Mouse (Mus musculus) C2C12 (cell line): ENCODE data around the gene Gucy2c.

Source experiments
- CEBPB ChIP-seq: IDR thresholded peaks from one replicate; pipeline ENCODE4 v1.6.1; 2011; ENCODE audit warnings: low read depth, mild to moderate bottlenecking, control low read depth, moderate library complexity
- CTCF ChIP-seq: IDR thresholded peaks from one replicate; pipeline ENCODE4 v1.5.1; 2011; ENCODE audit not compliant: control insufficient read depth, insufficient read depth, insufficient read length
- FOSL1 ChIP-seq: IDR thresholded peaks from one replicate; pipeline ENCODE4 v1.8.0; 2011; ENCODE audit warnings: mild to moderate bottlenecking, low read length; ENCODE audit not compliant: poor library complexity, insufficient read depth, severe bottlenecking
- MYOD1 ChIP-seq: IDR thresholded peaks from one replicate; pipeline ENCODE4 v1.6.1; 2011; ENCODE audit warnings: low read depth; ENCODE audit not compliant: control insufficient read depth, insufficient read length
- USF1 ChIP-seq: IDR thresholded peaks from one replicate; pipeline ENCODE4 v1.6.1; 2011; ENCODE audit warnings: low read depth, mild to moderate bottlenecking, control low read depth, moderate library complexity

GRCm38 (mm10) chr6:136763912-136764311 is 17.7 kb downstream of the Gucy2c start:
- TF ChIP-seq USF1, result no peak
- no peak for TF ChIP-seq CTCF
- no peak for TF ChIP-seq MYOD1
- TF ChIP-seq CEBPB, result no peak
- no peak for TF ChIP-seq FOSL1
